Mouse (Mus musculus): ENCODE results near the gene Clip3.

- no peak for TF ChIP-seq CTCF (IDR thresholded peaks at IDR 0.05; ENCODE audit: borderline replicate concordance, insufficient read depth, low read depth, low read length)
- no peak for TF ChIP-seq POLR2A (IDR thresholded peaks at IDR 0.05; ENCODE audit: borderline replicate concordance, insufficient read depth, low read length)
These were observed 12.0 kb upstream of the Clip3 start for GRCm38 (mm10) chr7:30279536-30279935.

Data from cerebellum, adult 2 months (tissue).